Mouse (Mus musculus) c-Kit-positive CD71-positive TER-119-negative erythroid progenitor cells, embryonic 14.5 days (primary cell): Measurements from ENCODE around the gene Gm12845.
A peak's percentile ranks its signal among the peaks of the same experiment; 100 is the strongest.
"Not testable (repeated sequence)": the region's sequence is repeated elsewhere in the genome, so short reads cannot be mapped to it uniquely, and the experiment has no call there.

ENCODE experiments used
- DNase-seq: peaks from one replicate; pipeline ENCODE4 v3.0.0-alpha.2; 2013; ENCODE audit warnings: low read depth

Gm12845 gene

DNA sequence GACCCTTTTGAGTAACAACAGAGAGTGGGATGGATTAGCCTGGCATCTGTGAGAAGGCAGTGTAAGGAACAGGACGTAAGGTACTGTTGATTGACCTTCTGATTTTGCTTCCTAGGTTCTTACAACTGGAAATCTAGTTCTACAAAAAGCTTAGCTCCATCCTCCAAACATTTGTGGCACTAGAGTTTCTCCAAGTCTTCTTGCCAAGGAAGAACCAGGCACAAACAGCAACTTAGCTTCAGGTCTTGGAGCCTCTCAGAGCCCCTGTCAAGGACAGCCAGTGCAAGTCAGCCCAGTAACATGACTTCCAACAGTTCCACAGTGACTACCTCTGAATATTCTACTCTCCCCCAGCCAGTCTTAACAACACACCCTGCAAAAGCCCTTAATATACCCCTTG is at the start of gene Gm12845:
Gene Gm12845 (plus strand): TSS at position 301 of the 400 bp plus-strand sequence.
- DNase-seq = no peak

DNA sequence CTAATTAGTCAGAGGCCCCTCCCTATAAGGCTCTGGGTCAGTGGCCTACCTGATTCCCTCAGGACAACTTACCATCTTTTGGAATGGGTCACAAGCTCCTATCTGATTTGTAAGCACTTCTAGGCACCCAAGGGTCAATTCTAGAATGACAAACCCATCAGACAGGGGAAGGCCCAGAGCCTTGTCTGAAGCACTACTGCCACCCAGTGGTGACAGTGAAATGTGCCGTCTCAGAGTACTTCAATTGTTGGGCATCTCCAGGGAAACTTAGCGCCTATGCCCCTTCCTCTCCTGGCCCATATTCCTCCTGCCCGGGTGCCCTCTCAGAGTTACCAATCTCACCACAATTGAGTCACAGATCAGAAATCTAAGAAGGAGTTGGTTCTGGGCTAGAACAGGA is 47.3 kb upstream of the Gm12845 start:
- peak; percentile 78 for DNase-seq

DNA sequence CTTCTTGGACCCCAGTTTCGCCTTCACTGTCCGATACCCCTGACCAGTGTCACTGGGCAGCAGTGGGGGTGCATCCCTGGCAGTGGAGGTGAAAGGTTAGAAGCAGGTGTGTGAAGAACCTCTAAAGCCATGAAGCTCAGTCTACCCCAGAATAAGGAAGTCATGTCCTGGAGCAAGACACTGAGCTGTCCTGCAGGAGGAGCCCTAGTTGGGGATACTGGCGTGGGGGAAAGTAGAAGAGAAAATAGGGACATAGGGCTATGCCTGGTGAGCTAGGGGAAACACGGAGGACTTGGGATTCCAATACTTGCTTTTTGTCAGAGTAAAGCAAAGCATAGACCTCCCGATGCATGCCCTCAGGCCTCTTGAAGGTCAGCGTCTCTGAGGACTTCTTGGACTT is 43.2 kb upstream of the Gm12845 start:
- no peak for DNase-seq

DNA sequence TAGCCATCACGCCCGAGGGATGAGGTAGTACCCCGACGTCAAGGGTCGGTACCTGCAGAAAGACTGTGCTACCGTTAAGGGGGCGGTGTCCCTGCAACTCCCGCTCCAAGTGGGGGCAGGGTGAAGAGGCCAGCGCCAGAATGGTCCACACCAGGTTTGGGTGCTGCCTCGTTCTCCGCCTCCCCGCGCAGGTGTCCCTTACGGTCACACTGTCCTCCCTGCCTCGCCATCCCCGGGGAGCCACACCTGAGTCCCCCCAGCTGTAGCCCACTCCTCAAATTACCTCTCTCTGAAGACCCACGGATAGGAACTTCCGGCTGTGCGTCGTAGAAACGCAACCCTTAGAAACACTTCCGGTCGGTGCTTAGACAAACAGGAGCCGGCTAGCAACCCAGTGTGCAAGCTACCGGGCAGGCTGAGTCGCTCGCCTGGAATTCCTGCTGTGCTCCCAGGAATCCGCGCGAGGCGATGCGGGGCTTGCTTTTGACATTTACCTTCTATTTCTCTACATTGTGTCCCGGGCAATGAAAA is 42.2 kb upstream of the Gm12845 start, which contains the start of gene Dmap1:
Gene Dmap1 (minus strand): TSS at position 343 of the 531 bp plus-strand sequence.
- DNase-seq = peak; percentile 75

DNA sequence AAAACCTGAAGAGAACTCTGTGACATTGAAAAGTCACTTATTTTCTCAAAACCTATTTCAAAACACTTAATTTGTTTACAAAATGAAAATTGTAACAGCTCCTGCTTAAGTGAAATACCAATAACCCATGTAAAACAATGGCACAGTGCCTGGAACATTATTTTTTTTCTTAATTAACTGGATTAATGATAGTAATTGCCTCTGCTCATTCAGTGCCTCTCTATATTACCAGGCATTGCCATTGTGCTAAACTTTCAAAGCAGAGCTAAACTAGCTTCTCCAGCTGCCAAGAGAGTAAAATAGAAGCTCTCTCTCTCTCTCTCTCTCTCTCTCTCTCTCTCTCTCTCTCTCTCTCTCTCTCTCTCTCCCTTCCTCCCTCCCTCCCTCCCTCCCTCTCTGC is 41.7 kb upstream of the Gm12845 start:
- DNase-seq = no peak

- no peak for DNase-seq
Measured at GRCm38 (mm10) chr4:117683048-117683768, 41.0 kb upstream of the Gm12845 start.

DNA sequence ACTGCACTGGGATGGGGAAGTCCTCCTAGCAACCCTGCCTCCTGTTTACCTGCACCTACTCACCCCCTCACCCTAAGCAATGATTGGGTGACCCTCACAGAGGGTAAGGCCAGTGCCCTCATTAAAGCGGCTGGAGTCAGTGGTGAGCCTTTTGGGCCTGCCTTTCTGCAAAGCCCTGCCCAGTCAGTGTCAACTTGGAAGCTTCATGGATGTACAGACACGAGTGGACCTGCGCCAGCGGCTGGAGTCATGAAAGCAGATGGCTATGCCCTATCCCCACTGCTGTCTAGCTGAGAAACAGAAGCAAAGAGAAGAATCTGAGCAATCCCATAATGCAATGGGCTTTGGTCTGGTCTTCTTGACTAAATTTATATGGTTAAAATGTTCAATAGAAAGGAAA is 37.9 kb upstream of the Gm12845 start:
- no peak for DNase-seq

GRCm38 (mm10) chr4:117705361-117705760 is 18.9 kb upstream of the Gm12845 start:
- DNase-seq = no peak

- DNase-seq = no peak
Measured at GRCm38 (mm10) chr4:117708780-117709550, 15.2 kb upstream of the Gm12845 start.

GRCm38 (mm10) chr4:117712314-117712713 is 11.9 kb upstream of the Gm12845 start:
- DNase-seq = no peak

GRCm38 (mm10) chr4:117713303-117714098 is 10.7 kb upstream of the Gm12845 start:
- no peak for DNase-seq

DNA sequence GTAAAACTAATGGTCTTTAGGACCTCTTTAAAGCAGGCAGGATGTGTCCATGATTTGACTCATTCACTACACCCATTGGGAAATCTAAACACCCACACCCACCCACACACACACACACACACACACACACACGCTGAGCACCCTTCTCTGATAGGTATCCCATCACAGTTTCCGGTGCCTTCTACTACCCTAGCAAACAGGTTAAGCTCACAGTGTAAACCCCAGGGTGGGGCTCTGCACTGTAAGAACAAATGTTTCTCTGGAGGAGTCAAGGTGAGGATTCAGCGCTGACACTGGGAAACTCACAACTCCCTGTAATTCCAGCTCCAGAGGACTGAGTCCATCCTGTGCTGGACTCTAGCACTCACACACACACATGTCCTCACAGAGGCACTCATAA is 7.7 kb downstream of the Gm12845 start:
- DNase-seq = no peak

DNA sequence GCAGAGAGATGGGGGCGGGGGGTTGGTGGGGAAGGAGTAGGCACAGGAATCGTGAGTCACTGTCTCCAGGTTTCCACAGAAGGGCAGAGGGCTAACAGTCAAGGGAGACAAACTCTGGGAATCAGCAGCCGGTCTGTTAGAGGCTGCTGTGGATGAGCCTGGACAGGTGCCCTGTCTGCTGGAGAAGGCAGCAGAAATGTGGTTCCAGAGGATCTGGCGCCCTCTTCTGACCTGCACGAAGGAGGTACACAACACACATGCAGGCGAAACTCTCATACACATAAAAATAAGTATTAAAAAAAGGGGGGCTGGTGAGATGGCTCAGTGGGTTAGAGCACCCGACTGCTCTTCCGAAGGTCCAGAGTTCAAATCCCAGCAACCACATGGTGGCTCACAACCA is 13.3 kb downstream of the Gm12845 start:
- DNase-seq = peak; percentile 3

- not testable (repeated sequence) for DNase-seq
Measured at GRCm38 (mm10) chr4:117752469-117752868, 28.3 kb downstream of the Gm12845 start.

DNA sequence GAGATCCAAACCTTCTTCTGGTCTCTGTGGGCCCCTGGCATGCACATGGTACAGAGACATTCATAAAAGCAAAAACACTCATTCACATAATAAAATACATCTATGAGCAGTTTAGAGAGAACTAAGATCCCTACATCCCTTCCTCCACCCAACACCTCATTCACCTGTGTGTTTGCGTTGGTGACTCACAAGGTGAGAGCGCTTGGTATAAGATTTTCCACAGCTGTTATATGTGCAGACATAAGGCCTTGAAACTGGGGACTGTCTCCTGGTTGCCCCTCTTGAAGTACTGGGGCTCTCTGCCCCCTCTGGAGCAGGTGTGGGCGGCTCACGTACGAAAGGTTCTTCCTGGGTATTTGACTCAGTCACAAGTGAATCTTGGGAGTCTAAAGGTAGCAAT is 35.9 kb downstream of the Gm12845 start:
- DNase-seq = no peak

- DNase-seq = no peak
Measured at GRCm38 (mm10) chr4:117765416-117765815, 41.2 kb downstream of the Gm12845 start, which contains the start of gene Klf17. Gene Klf17 (minus strand): TSS chr4:117765648.

GRCm38 (mm10) chr4:117770935-117771334 is 46.7 kb downstream of the Gm12845 start:
- DNase-seq = peak; percentile 58

DNA sequence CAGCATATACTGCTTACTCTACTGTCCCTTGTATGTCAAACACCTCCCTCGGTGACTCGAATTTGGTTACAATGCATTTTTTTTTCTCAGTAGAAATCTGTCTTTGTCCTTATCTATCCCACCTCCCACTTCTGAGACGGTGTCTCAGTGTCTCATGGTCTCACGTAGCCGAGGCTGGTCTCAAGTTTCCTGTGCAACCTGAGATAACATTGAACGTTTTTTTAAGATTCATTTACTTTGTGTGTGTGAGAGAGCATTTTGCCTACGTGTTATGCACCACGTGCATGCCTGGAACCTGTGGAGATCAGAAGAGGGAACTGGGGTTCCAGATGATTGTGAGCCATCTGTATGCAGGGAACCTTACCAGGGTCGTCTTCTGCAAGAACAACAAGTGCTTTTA is 48.7 kb downstream of the Gm12845 start:
- no peak for DNase-seq
